Mouse (Mus musculus) neural tube, embryonic 11.5 days (tissue): ENCODE measurements around the gene Kcnh1. TPM values are rescaled to one million over a fixed set of nuclear protein-coding genes. Genes with fewer than 3 reads are reported as not detected.

Experiments
- ATAC-seq: fragments of 200-750 bp; cut with Nextera tagmentation; 2 replicates; pipeline ENCODE4 v1.8.0; 2017; ENCODE audit warnings: moderate number of reproducible peaks, mild to moderate bottlenecking, moderate TSS enrichment, moderate library complexity; ENCODE audit not compliant: insufficient read depth, low FRiP score, low TSS enrichment
- DNase-seq: peaks from one replicate; pipeline ENCODE4 v3.0.0-alpha.2; 2015; ENCODE audit warnings: low spot score
- H3K27ac ChIP-seq: fragments of 300-500 bp; sonication (generic); 2 replicates; pipeline ENCODE4 v1.5.1; 2014; ENCODE audit warnings: low read depth, mild to moderate bottlenecking, low read length
- H3K27me3 ChIP-seq: fragments of 300-500 bp; sonication (generic); 2 replicates; pipeline ENCODE4 v1.6.1; 2014; ENCODE audit warnings: mild to moderate bottlenecking, low read length, mixed read lengths; ENCODE audit not compliant: control insufficient read depth, insufficient read depth
- H3K36me3 ChIP-seq: fragments of 300-500 bp; sonication (generic); 2 replicates; pipeline ENCODE4 v1.6.1; 2014; ENCODE audit warnings: mild to moderate bottlenecking, low read length, moderate library complexity, mixed read lengths; ENCODE audit not compliant: control insufficient read depth, insufficient read depth
- H3K4me1 ChIP-seq: fragments of 300-500 bp; sonication (generic); 2 replicates; pipeline ENCODE4 v1.6.1; 2014; ENCODE audit warnings: low read length, mixed read lengths; ENCODE audit not compliant: control insufficient read depth, insufficient read depth
- H3K4me2 ChIP-seq: fragments of 300-500 bp; sonication (generic); 2 replicates; pipeline ENCODE4 v1.6.1; 2014; ENCODE audit warnings: low read depth, mild to moderate bottlenecking, moderate library complexity
- H3K4me3 ChIP-seq: fragments of 300-500 bp; sonication (generic); 2 replicates; pipeline ENCODE4 v1.5.1; 2014; ENCODE audit warnings: low read depth, low read length
- H3K9ac ChIP-seq: fragments of 300-500 bp; sonication (generic); 2 replicates; pipeline ENCODE4 v1.6.1; 2014; ENCODE audit warnings: mild to moderate bottlenecking, low read length
- H3K9me3 ChIP-seq: fragments of 300-500 bp; sonication (generic); 2 replicates; pipeline ENCODE4 v1.6.1; 2016; ENCODE audit warnings: low read length; ENCODE audit not compliant: control insufficient read depth
- WGBS: fragments of 180-500 bp; shearing (Covaris S2); extraction: QIAGEN DNeasy Blood & Tissue Kit; methylation state at CpG from one replicate; pipeline ENCODE4 v1.1.7; 2014; 5-methylcytosine and 5-hydroxymethylcytosine counted together
- polyA plus RNA-seq: library from polyadenylated mRNA; unstranded; fragments of >200 nt; fragmentation: Nextera tagmentation; extraction: Ambion mirVana; gene quantifications from 2 replicates; pipeline ENCODE4 v1.2.1, GENCODE M21; 2014

Gene Kcnh1
- polyA plus RNA-seq, 1 experiment from 2014 or later: 1.0 TPM

- ATAC-seq: no peak
- no peak for DNase-seq
- H3K4me3 ChIP-seq: no peak overlapping the region
- no peak overlapping the region for H3K27ac ChIP-seq
- H3K9ac ChIP-seq: no peak overlapping the region
- no peaks in the 10 kb centered on the region for H3K27me3 ChIP-seq
- WGBS: 92% methylated on average over 5 of the region's 5 CpGs
- H3K4me2 ChIP-seq: no peak overlapping the region
- no peaks in the 10 kb centered on the region for H3K4me1 ChIP-seq
- H3K36me3 ChIP-seq: no peaks in the 10 kb centered on the region
- H3K9me3 ChIP-seq: no peaks in the 10 kb centered on the region
Observed at GRCm38 (mm10) chr1:192419176-192419575, 228.6 kb downstream of the Kcnh1 start.

GRCm38 (mm10) chr1:192421377-192422166, 231.0 kb downstream of the Kcnh1 start:
- WGBS: 91% methylated on average over 14 of the region's 14 CpGs
- Histone ChIP-seq H3K4me3 (no peak overlapping the region), H3K4me2 (no peak overlapping the region), H3K27ac (no peak overlapping the region), H3K4me1 (no peaks in the 10 kb centered on the region), H3K9ac (no peak overlapping the region), H3K36me3 (no peaks in the 10 kb centered on the region), H3K9me3 (no peaks in the 10 kb centered on the region), H3K27me3 (no peaks in the 10 kb centered on the region)
- no peak for ATAC-seq
- DNase-seq: no peak

GRCm38 (mm10) chr1:192431423-192431822, 240.8 kb downstream of the Kcnh1 start:
- no peaks in the 10 kb centered on the region for H3K36me3 ChIP-seq
- H3K4me3 ChIP-seq: no peak overlapping the region
- WGBS: 92% methylated on average over 2 of the region's 2 CpGs
- H3K9ac ChIP-seq: no peak overlapping the region
- H3K9me3 ChIP-seq: no peaks in the 10 kb centered on the region
- DNase-seq (no peak), ATAC-seq (no peak)
- no peaks in the 10 kb centered on the region for H3K27me3 ChIP-seq
- H3K27ac ChIP-seq: no peak overlapping the region
- H3K4me2 ChIP-seq: no peak overlapping the region
- H3K4me1 ChIP-seq: no peaks in the 10 kb centered on the region

GRCm38 (mm10) chr1:192435503-192435902, 244.9 kb downstream of the Kcnh1 start:
- Histone ChIP-seq H3K9ac (no peak overlapping the region), H3K27ac (no peak overlapping the region)

GRCm38 (mm10) chr1:192439151-192439837, 248.7 kb downstream of the Kcnh1 start:
- no peak overlapping the region for H3K9ac ChIP-seq
- no peaks in the 10 kb centered on the region for H3K4me1 ChIP-seq
- no peaks in the 10 kb centered on the region for H3K9me3 ChIP-seq
- ATAC-seq: no peak
- H3K27me3 ChIP-seq: no peaks in the 10 kb centered on the region
- H3K36me3 ChIP-seq: no peaks in the 10 kb centered on the region
- no peak overlapping the region for H3K4me2 ChIP-seq
- WGBS: 77% methylated on average over 6 of the region's 6 CpGs
- H3K27ac ChIP-seq: no peak overlapping the region
- no peak overlapping the region for H3K4me3 ChIP-seq
- no peak for DNase-seq

More at GRCm38 (mm10) chr1:192435503-192435902, 244.9 kb downstream of the Kcnh1 start:
- no peak overlapping the region for H3K4me3 ChIP-seq
- WGBS: 82% methylated on average over 2 of the region's 2 CpGs
- DNase-seq (no peak), ATAC-seq (no peak)
- H3K36me3 ChIP-seq: no peaks in the 10 kb centered on the region
- no peaks in the 10 kb centered on the region for H3K4me1 ChIP-seq
- H3K27me3 ChIP-seq: no peaks in the 10 kb centered on the region
- H3K4me2 ChIP-seq: no peak overlapping the region
- H3K9me3 ChIP-seq: no peaks in the 10 kb centered on the region

- Histone ChIP-seq H3K27me3 (no peaks in the 10 kb centered on the region), H3K9me3 (no peaks in the 10 kb centered on the region), H3K4me3 (no peak overlapping the region), H3K36me3 (no peaks in the 10 kb centered on the region), H3K4me2 (no peak overlapping the region), H3K4me1 (no peaks in the 10 kb centered on the region), H3K27ac (no peak overlapping the region), H3K9ac (no peak overlapping the region)
- no peak for DNase-seq
- 88% methylated on average over 5 of the region's 5 CpGs for WGBS
- ATAC-seq: no peak
Observed at GRCm38 (mm10) chr1:192442772-192443445, 252.3 kb downstream of the Kcnh1 start.

GRCm38 (mm10) chr1:192443998-192444657, 253.6 kb downstream of the Kcnh1 start:
- Histone ChIP-seq H3K27me3 (no peaks in the 10 kb centered on the region), H3K27ac (no peak overlapping the region), H3K4me1 (no peaks in the 10 kb centered on the region), H3K4me3 (no peak overlapping the region), H3K36me3 (no peaks in the 10 kb centered on the region), H3K9me3 (no peaks in the 10 kb centered on the region), H3K4me2 (no peak overlapping the region), H3K9ac (no peak overlapping the region)
- 78% methylated on average over 20 of the region's 20 CpGs for WGBS
- ATAC-seq: no peak
- DNase-seq: peak; percentile 23

GRCm38 (mm10) chr1:192444658-192445447, 254.3 kb downstream of the Kcnh1 start:
- Histone ChIP-seq H3K4me1 (no peaks in the 10 kb centered on the region), H3K27ac (no peak overlapping the region), H3K36me3 (no peaks in the 10 kb centered on the region), H3K9ac (no peak overlapping the region), H3K9me3 (no peaks in the 10 kb centered on the region), H3K4me2 (no peak overlapping the region), H3K27me3 (no peaks in the 10 kb centered on the region), H3K4me3 (no peak overlapping the region)
- ATAC-seq: no peak
- 81% methylated on average over 7 of the region's 7 CpGs for WGBS
- DNase-seq: peak; percentile 34
